Mouse (Mus musculus) lung, embryonic 15.5 days (tissue): ENCODE measurements around the gene Golgb1. TPM values are rescaled to one million over a fixed set of nuclear protein-coding genes. Genes with fewer than 3 reads are reported as not detected.
A peak's percentile ranks its signal among the peaks of the same experiment; 100 is the strongest.
"Not testable (repeated sequence)": the region's sequence is repeated elsewhere in the genome, so short reads cannot be mapped to it uniquely, and the experiment has no call there.

Experiments used
- ATAC-seq: fragments of 200-750 bp; cut with Nextera tagmentation; 2 replicates; pipeline ENCODE4 v1.8.0; 2017; ENCODE audit warnings: moderate number of reproducible peaks, borderline replicate concordance; ENCODE audit not compliant: low FRiP score, low TSS enrichment; ENCODE audit errors: extremely low read depth
- H3K27ac ChIP-seq: fragments of 300-500 bp; sonication (generic); 2 replicates; pipeline ENCODE4 v1.5.1; 2015; ENCODE audit warnings: moderate library complexity, mild to moderate bottlenecking, inconsistent platforms
- H3K27me3 ChIP-seq: fragments of 300-500 bp; sonication (generic); 2 replicates; pipeline ENCODE4 v1.6.1; 2015; ENCODE audit warnings: inconsistent platforms
- H3K36me3 ChIP-seq: fragments of 300-500 bp; sonication (generic); 2 replicates; pipeline ENCODE4 v1.6.1; 2015; ENCODE audit warnings: inconsistent platforms
- H3K4me1 ChIP-seq: fragments of 300-500 bp; sonication (generic); 2 replicates; pipeline ENCODE4 v1.6.1; 2015; ENCODE audit warnings: inconsistent platforms
- H3K4me2 ChIP-seq: fragments of 300-500 bp; sonication (generic); 2 replicates; pipeline ENCODE4 v1.6.1; 2015; ENCODE audit warnings: inconsistent platforms, mild to moderate bottlenecking, moderate library complexity
- H3K4me3 ChIP-seq: fragments of 300-500 bp; sonication (generic); 2 replicates; pipeline ENCODE4 v1.5.1; 2015; ENCODE audit warnings: mild to moderate bottlenecking, inconsistent platforms
- H3K9ac ChIP-seq: fragments of 300-500 bp; sonication (generic); 2 replicates; pipeline ENCODE4 v1.6.1; 2015; ENCODE audit warnings: inconsistent platforms
- H3K9me3 ChIP-seq: fragments of 300-500 bp; sonication (generic); 2 replicates; pipeline ENCODE4 v1.6.1; 2016; ENCODE audit warnings: inconsistent platforms
- WGBS: fragments of 180-500 bp; shearing (Covaris S2); methylation state at CpG from one replicate; pipeline ENCODE4 v1.1.7; 2015; 5-methylcytosine and 5-hydroxymethylcytosine counted together
- polyA plus RNA-seq: library from polyadenylated mRNA; unstranded; fragments of >200 nt; fragmentation: Nextera tagmentation; extraction: Ambion mirVana; gene quantifications from 2 replicates; pipeline ENCODE4 v1.2.1, GENCODE M21; 2015

The Golgb1 gene
- 87.6 and 90.5 TPM in 2 replicates for polyA plus RNA-seq

- H3K36me3 ChIP-seq = peaks cover 12% of the 10 kb centered on the region
- H3K4me2 ChIP-seq = peak within 1 kb of the TSS; percentile 60
- H3K9me3 ChIP-seq = no peaks in the 10 kb centered on the region
- H3K9ac ChIP-seq = peak within 1 kb of the TSS; percentile 75
- H3K4me3 ChIP-seq = peak within 1 kb of the TSS; percentile 79
- H3K4me1 ChIP-seq = peaks cover 17% of the 10 kb centered on the region
- WGBS = under 1% methylated on average over 43 of the region's 43 CpGs
- ATAC-seq = peak; percentile 100
- H3K27ac ChIP-seq = peak within 1 kb of the TSS; percentile 76
- no peaks in the 10 kb centered on the region for H3K27me3 ChIP-seq
Observed at GRCm38 (mm10) chr16:36874583-36875275, at the start of gene Golgb1, which contains the start of gene Eaf2. Gene Golgb1, plus strand, starts transcription at chr16:36875140. Gene Eaf2, minus strand, starts transcription at chr16:36875003.

- WGBS = 6% methylated on average over 11 of the region's 11 CpGs
- no peak for ATAC-seq
- H3K9me3 ChIP-seq = no peaks in the 10 kb centered on the region
- no peaks in the 10 kb centered on the region for H3K27me3 ChIP-seq
- H3K4me2 ChIP-seq = peak overlapping the region; percentile 92
- H3K9ac ChIP-seq = peak overlapping the region; percentile 87
- peaks cover 12% of the 10 kb centered on the region for H3K4me1 ChIP-seq
- H3K27ac ChIP-seq = no peak overlapping the region
- H3K4me3 ChIP-seq = peak overlapping the region; percentile 98
- no peaks in the 10 kb centered on the region for H3K36me3 ChIP-seq
Observed at GRCm38 (mm10) chr16:36827611-36828053, 47.3 kb upstream of the Golgb1 start.

GRCm38 (mm10) chr16:36828054-36828786, 46.7 kb upstream of the Golgb1 start, which contains the start of gene Iqcb1:
Gene Iqcb1, plus strand, starts transcription at chr16:36828385.
- no peaks in the 10 kb centered on the region for H3K9me3 ChIP-seq
- peak; percentile 99 for ATAC-seq
- H3K9ac ChIP-seq = peak within 1 kb of the TSS; percentile 87
- 1% methylated on average over 63 of the region's 64 CpGs for WGBS
- peak within 1 kb of the TSS; percentile 58 for H3K27ac ChIP-seq
- peaks cover 12% of the 10 kb centered on the region for H3K4me1 ChIP-seq
- H3K4me2 ChIP-seq = peak within 1 kb of the TSS; percentile 92
- no peaks in the 10 kb centered on the region for H3K27me3 ChIP-seq
- H3K4me3 ChIP-seq = peak within 1 kb of the TSS; percentile 98
- H3K36me3 ChIP-seq = no peaks in the 10 kb centered on the region

- Histone ChIP-seq H3K36me3 (no peaks in the 10 kb centered on the region), H3K9ac (peak overlapping the region; percentile 87), H3K9me3 (no peaks in the 10 kb centered on the region), H3K27ac (no peak overlapping the region), H3K4me1 (peaks cover 12% of the 10 kb centered on the region), H3K4me2 (peak overlapping the region; percentile 92), H3K27me3 (no peaks in the 10 kb centered on the region), H3K4me3 (peak overlapping the region; percentile 98)
- WGBS = 4% methylated on average over 11 of the region's 11 CpGs
- ATAC-seq = peak; percentile 41; the same call in 1 of the 2 replicates
Observed at GRCm38 (mm10) chr16:36828820-36829219, 46.1 kb upstream of the Golgb1 start.

- not testable (repeated sequence) for H3K27me3 ChIP-seq, H3K9ac ChIP-seq, H3K4me2 ChIP-seq, H3K4me3 ChIP-seq, ATAC-seq, H3K4me1 ChIP-seq, H3K9me3 ChIP-seq, H3K27ac ChIP-seq
- 94% methylated on average over 1 of the region's 1 CpGs for WGBS
- H3K36me3 ChIP-seq = peaks cover 11% of the 10 kb centered on the region
Observed at GRCm38 (mm10) chr16:36846894-36847293, 28.0 kb upstream of the Golgb1 start.

GRCm38 (mm10) chr16:36851202-36851601, 23.7 kb upstream of the Golgb1 start:
- WGBS = 95% methylated on average over 3 of the region's 3 CpGs
- Histone ChIP-seq H3K4me1 (no peaks in the 10 kb centered on the region), H3K36me3 (peaks cover 16% of the 10 kb centered on the region), H3K27ac (no peak overlapping the region), H3K9ac (no peak overlapping the region), H3K27me3 (no peaks in the 10 kb centered on the region), H3K4me3 (no peak overlapping the region), H3K4me2 (no peak overlapping the region), H3K9me3 (no peaks in the 10 kb centered on the region)
- ATAC-seq = no peak

- WGBS = 88% methylated on average over 3 of the region's 3 CpGs
- no peaks in the 10 kb centered on the region for H3K27me3 ChIP-seq
- peaks cover 37% of the 10 kb centered on the region for H3K36me3 ChIP-seq
- H3K9me3 ChIP-seq = no peaks in the 10 kb centered on the region
- H3K4me1 ChIP-seq = no peaks in the 10 kb centered on the region
- H3K27ac ChIP-seq = no peak overlapping the region
- H3K4me3 ChIP-seq = no peak overlapping the region
- no peak overlapping the region for H3K4me2 ChIP-seq
- H3K9ac ChIP-seq = no peak overlapping the region
- no peak for ATAC-seq
Observed at GRCm38 (mm10) chr16:36863585-36863984, 11.4 kb upstream of the Golgb1 start.

- no peak for ATAC-seq
- Histone ChIP-seq H3K9ac (no peak overlapping the region), H3K36me3 (peaks cover 37% of the 10 kb centered on the region)
Observed at GRCm38 (mm10) chr16:36869442-36869841, 5.5 kb upstream of the Golgb1 start.

GRCm38 (mm10) chr16:36875276-36875851, 424 bp downstream of the Golgb1 start:
- Histone ChIP-seq H3K27ac (peak overlapping the region; percentile 76), H3K9ac (peak overlapping the region; percentile 75), H3K27me3 (no peaks in the 10 kb centered on the region), H3K4me2 (peak overlapping the region; percentile 59), H3K4me1 (peaks cover 17% of the 10 kb centered on the region), H3K36me3 (peaks cover 12% of the 10 kb centered on the region), H3K4me3 (peak overlapping the region; percentile 79), H3K9me3 (no peaks in the 10 kb centered on the region)
- WGBS = under 1% methylated on average over 47 of the region's 48 CpGs
- peak; percentile 71 for ATAC-seq

More at GRCm38 (mm10) chr16:36869442-36869841, 5.5 kb upstream of the Golgb1 start:
- Histone ChIP-seq H3K4me1 (peaks cover 7% of the 10 kb centered on the region), H3K4me2 (no peak overlapping the region), H3K27me3 (no peaks in the 10 kb centered on the region), H3K4me3 (no peak overlapping the region), H3K9me3 (no peaks in the 10 kb centered on the region), H3K27ac (no peak overlapping the region)
- WGBS = 90% methylated on average over 2 of the region's 2 CpGs

- Histone ChIP-seq H3K36me3 (peaks cover 1% of the 10 kb centered on the region), H3K4me2 (no peak overlapping the region), H3K27me3 (no peaks in the 10 kb centered on the region), H3K4me3 (no peak overlapping the region), H3K9me3 (no peaks in the 10 kb centered on the region), H3K4me1 (peaks cover 17% of the 10 kb centered on the region), H3K9ac (no peak overlapping the region), H3K27ac (no peak overlapping the region)
- WGBS = 69% methylated on average over 5 of the region's 5 CpGs
- ATAC-seq = no peak
Observed at GRCm38 (mm10) chr16:36877316-36877715, 2.4 kb downstream of the Golgb1 start.

- H3K27ac ChIP-seq = no peak overlapping the region
- no peaks in the 10 kb centered on the region for H3K27me3 ChIP-seq
- H3K9ac ChIP-seq = no peak overlapping the region
- no peak overlapping the region for H3K4me2 ChIP-seq
- H3K4me3 ChIP-seq = no peak overlapping the region
- WGBS = 78% methylated on average over 5 of the region's 5 CpGs
- peaks cover 19% of the 10 kb centered on the region for H3K36me3 ChIP-seq
- no peaks in the 10 kb centered on the region for H3K9me3 ChIP-seq
- ATAC-seq = no peak
- H3K4me1 ChIP-seq = peaks cover 5% of the 10 kb centered on the region; the same call in 1 of the 2 replicates
Observed at GRCm38 (mm10) chr16:36882737-36883343, 7.9 kb downstream of the Golgb1 start.
